Mouse (Mus musculus) C2C12 (cell line): ENCODE data around the gene Ccdc83. TPM values are rescaled to one million over a fixed set of nuclear protein-coding genes. Genes with fewer than 3 reads are reported as not detected.

Experiments used
- H3K27me3 ChIP-seq: one replicate; pipeline ENCODE4 v1.6.1; 2011; ENCODE audit not compliant: control insufficient read depth, insufficient read depth, insufficient read length
- H3K36me3 ChIP-seq: one replicate; pipeline ENCODE4 v1.6.1; 2011; ENCODE audit not compliant: control insufficient read depth, insufficient read depth
- H3K4me3 ChIP-seq: one replicate; pipeline ENCODE4 v1.5.1; 2011; ENCODE audit warnings: mild to moderate bottlenecking, control low read depth; ENCODE audit not compliant: poor library complexity, insufficient read depth, severe bottlenecking
- H3K79me2 ChIP-seq: one replicate; pipeline ENCODE4 v1.6.1; 2011; ENCODE audit not compliant: control insufficient read depth, insufficient read depth
- H3K79me3 ChIP-seq: one replicate; pipeline ENCODE4 v1.6.1; 2011; ENCODE audit warnings: low read depth, control low read depth
- H3ac ChIP-seq: one replicate; pipeline ENCODE3; 2011; ENCODE audit warnings: low read depth; ENCODE audit not compliant: control insufficient read depth, insufficient read length
- CEBPB ChIP-seq: IDR thresholded peaks from one replicate; pipeline ENCODE4 v1.6.1; 2011; ENCODE audit warnings: low read depth, mild to moderate bottlenecking, control low read depth, moderate library complexity
- CTCF ChIP-seq: IDR thresholded peaks from one replicate; pipeline ENCODE4 v1.5.1; 2011; ENCODE audit not compliant: control insufficient read depth, insufficient read depth, insufficient read length
- FOSL1 ChIP-seq: IDR thresholded peaks from one replicate; pipeline ENCODE4 v1.8.0; 2011; ENCODE audit warnings: mild to moderate bottlenecking, low read length; ENCODE audit not compliant: poor library complexity, insufficient read depth, severe bottlenecking
- MAX ChIP-seq: IDR thresholded peaks from one replicate; pipeline ENCODE4 v1.6.1; 2011; ENCODE audit warnings: mild to moderate bottlenecking, control low read depth
- MYOD1 ChIP-seq: IDR thresholded peaks from one replicate; pipeline ENCODE4 v1.6.1; 2011; ENCODE audit warnings: low read depth; ENCODE audit not compliant: control insufficient read depth, insufficient read length
- MYOG ChIP-seq: IDR thresholded peaks from one replicate; pipeline ENCODE4 v1.6.1; 2011; ENCODE audit not compliant: control insufficient read depth, insufficient read length; ENCODE audit errors: extremely low read depth
- USF1 ChIP-seq: IDR thresholded peaks from one replicate; pipeline ENCODE4 v1.6.1; 2011; ENCODE audit warnings: low read depth, mild to moderate bottlenecking, control low read depth, moderate library complexity
- polyA plus RNA-seq: library from polyadenylated mRNA; unstranded; fragments of >200 nt; fragmentation: generic; extraction: Trizol; gene quantifications from one replicate; pipeline ENCODE4 v1.2.1, GENCODE M21; 2012; ENCODE audit warnings: missing spikeins

Gene Ccdc83
- polyA plus RNA-seq, 1 experiment, result not detected

GRCm38 (mm10) chr7:90201877-90202465, 63.6 kb downstream of the Ccdc83 start:
- Histone ChIP-seq H3ac (no peak overlapping the region), H3K4me3 (no peak overlapping the region), H3K79me3 (peaks cover 5% of the 10 kb centered on the region), H3K79me2 (no peaks in the 10 kb centered on the region), H3K36me3 (peaks cover 21% of the 10 kb centered on the region), H3K27me3 (no peaks in the 10 kb centered on the region)
- TF ChIP-seq FOSL1, result no peak
- TF ChIP-seq USF1, result no peak
- TF ChIP-seq CEBPB, result no peak
- TF ChIP-seq CTCF, result no peak
- no peak for TF ChIP-seq MYOD1
- no peak for TF ChIP-seq MYOG
- no peak for TF ChIP-seq MAX

- TF ChIP-seq CEBPB (peak; percentile 89), MYOG (no peak), USF1 (no peak)
- H3K79me3 ChIP-seq, result peaks cover 5% of the 10 kb centered on the region
- H3K27me3 ChIP-seq, result no peaks in the 10 kb centered on the region
- peaks cover 22% of the 10 kb centered on the region for H3K36me3 ChIP-seq
- H3K79me2 ChIP-seq, result no peaks in the 10 kb centered on the region
- H3K4me3 ChIP-seq, result no peak overlapping the region
- no peak overlapping the region for H3ac ChIP-seq
Measured at GRCm38 (mm10) chr7:90200251-90200650, 65.3 kb downstream of the Ccdc83 start.

- Histone ChIP-seq H3K79me3 (peaks cover 2% of the 10 kb centered on the region), H3K4me3 (no peak overlapping the region), H3K27me3 (no peaks in the 10 kb centered on the region), H3K36me3 (peaks cover 49% of the 10 kb centered on the region), H3K79me2 (no peaks in the 10 kb centered on the region), H3ac (no peak overlapping the region)
- TF ChIP-seq MYOD1 (no peak), CTCF (no peak)
Measured at GRCm38 (mm10) chr7:90180635-90181034, 84.9 kb downstream of the Ccdc83 start.

GRCm38 (mm10) chr7:90175576-90175975, 90.0 kb downstream of the Ccdc83 start:
- peaks cover 65% of the 10 kb centered on the region for H3K36me3 ChIP-seq
- no peaks in the 10 kb centered on the region for H3K79me2 ChIP-seq
- TF ChIP-seq CEBPB (no peak), MYOG (no peak), MYOD1 (no peak), MAX (no peak), CTCF (no peak)
- no peak overlapping the region for H3K4me3 ChIP-seq
- no peak overlapping the region for H3ac ChIP-seq
- no peaks in the 10 kb centered on the region for H3K27me3 ChIP-seq
- H3K79me3 ChIP-seq, result no peaks in the 10 kb centered on the region

Other genes with a start within 250 kb of the Ccdc83 start
- gene Picalm, start 135.6 kb downstream of the Ccdc83 start, polyA plus RNA-seq, result 47.2 TPM
- gene Sytl2, start 36.5 kb upstream of the Ccdc83 start, polyA plus RNA-seq, result 21.9 TPM
- 0.25 TPM for gene Ccdc89, start 160.8 kb upstream of the Ccdc83 start, polyA plus RNA-seq
- gene Crebzf, start 177.0 kb upstream of the Ccdc83 start, polyA plus RNA-seq, result 17.0 TPM
- 82.0 TPM for gene Tmem126a, start 191.5 kb upstream of the Ccdc83 start, polyA plus RNA-seq
- 6.1 TPM for gene Tmem126b, start 210.2 kb upstream of the Ccdc83 start, polyA plus RNA-seq
- 0.01 TPM for gene Dlg2, start 210.9 kb upstream of the Ccdc83 start, polyA plus RNA-seq